Mouse (Mus musculus): Measurements from ENCODE around the gene Fam92a.
"Not testable (repeated sequence)": the region's sequence is repeated elsewhere in the genome, so short reads cannot be mapped to it uniquely, and the experiment has no call there.

Fam92a gene

GRCm38 (mm10) chr4:12171318-12172091 lies at the start of gene Fam92a:
TSS of gene Fam92a (minus strand) at chr4:12172015.
- in situ Hi-C loops (cut with MboI; ENCODE audit: unreplicated experiment in 2 of 2), result no loop called here

DNA sequence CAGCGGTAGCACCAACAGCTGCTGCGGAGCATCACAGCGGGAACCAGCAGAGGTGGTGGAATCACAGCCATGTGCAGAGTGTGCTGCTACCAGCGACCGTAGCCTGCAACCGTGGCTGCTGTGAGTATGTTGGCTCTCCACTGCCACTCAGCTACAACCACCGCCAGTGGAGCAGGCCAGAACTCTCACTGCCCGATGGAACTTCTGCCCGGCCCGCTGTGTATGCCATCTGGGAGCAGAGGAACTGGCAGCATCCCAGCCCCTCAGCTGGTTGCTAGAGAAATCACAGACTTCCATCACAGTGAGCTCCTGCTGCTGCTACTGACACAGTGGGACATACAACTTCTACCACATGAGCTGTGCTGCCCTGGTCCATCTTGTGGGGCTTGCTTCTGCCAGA lies 7.2 kb upstream of the Fam92a start:
- in situ Hi-C loops (cut with MboI; ENCODE audit: unreplicated experiment in 2 of 2), result no loop called here

DNA sequence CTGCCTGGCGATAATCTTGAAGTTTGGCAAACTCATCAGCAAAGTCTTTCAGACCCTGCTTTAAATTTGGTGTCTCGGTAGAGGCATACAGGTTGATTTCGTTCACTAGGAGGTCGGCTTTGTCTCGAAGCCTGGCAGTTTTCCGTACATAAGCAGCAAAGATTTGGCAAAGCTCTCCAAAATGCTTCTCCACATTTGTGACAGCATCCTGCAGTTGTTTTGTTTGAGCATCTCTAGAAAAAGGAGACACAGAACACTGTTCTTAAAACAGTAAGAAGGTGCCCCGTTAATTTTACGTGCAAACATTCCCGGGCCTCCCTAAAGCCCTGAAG lies 863 bp downstream of the Fam92a start:
- in situ Hi-C loops (cut with MboI; ENCODE audit: unreplicated experiment in 2 of 2), result no loop called here

DNA sequence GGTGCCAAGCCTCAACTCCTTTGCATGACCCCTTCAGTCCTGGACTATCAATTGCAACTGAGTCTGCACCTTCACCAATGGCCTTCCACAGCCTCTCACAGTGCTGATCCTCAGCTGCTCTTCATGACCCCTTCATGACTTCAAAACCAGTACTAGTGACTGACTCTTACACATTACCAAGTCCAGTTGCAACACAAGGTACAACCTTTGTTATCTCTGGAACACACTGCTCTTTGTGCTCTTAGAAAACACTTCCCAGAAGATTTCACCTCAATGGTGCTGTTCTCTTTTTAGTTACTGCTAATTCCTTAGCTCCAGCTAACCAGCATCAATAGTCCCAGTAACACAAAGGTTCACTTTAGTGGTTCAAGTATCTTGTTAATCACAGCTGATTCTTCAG lies 24.2 kb downstream of the Fam92a start:
- in situ Hi-C loops (cut with MboI; ENCODE audit: unreplicated experiment in 2 of 2), result no loop called here

DNA sequence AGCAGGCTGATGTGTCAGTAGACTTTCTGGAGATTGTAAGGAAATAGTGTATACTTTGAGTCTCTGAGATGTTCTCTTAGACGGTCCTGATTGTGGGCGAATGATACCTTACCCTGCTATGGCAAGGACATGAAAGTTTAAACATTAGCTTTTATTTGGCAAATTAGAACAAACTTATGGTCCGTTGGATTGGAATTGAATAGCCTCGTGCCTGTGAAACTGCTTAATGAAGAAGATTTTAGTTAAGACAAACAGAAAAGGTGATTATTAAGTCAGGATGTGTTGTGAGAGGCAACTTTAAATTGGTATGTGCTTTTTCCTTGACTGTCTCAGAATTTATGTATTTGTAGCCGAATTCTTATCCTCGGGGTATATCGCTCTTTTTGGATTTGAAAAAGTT lies 30.3 kb downstream of the Fam92a start:
- in situ Hi-C loops (cut with MboI; ENCODE audit: unreplicated experiment in 2 of 2), result not testable (repeated sequence)

DNA sequence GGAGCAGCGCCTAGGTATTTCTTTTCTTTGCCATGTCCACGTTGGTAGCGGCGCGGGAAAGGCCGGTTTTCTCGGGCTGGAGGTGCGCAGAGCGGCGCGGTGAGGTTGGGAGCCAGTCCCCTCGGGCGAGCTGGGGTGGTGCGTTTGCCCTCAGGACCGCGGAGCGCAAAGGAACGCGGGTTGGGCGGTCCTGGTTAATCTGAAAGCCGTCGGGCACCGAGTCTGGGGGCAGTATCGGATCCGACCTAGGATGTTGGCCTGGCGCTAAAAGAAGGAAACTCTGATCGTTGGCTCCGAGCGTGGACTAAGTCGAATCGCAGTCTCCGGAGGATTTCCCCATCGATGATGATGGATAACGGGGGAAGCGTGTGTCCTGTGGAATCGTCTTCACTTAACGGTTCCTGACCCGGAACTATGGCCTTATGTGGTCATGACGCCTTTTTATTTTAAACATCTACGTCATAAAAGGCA lies 31.2 kb downstream of the Fam92a start:
- in situ Hi-C loops (cut with MboI; ENCODE audit: unreplicated experiment in 2 of 2), result not testable (repeated sequence)

DNA sequence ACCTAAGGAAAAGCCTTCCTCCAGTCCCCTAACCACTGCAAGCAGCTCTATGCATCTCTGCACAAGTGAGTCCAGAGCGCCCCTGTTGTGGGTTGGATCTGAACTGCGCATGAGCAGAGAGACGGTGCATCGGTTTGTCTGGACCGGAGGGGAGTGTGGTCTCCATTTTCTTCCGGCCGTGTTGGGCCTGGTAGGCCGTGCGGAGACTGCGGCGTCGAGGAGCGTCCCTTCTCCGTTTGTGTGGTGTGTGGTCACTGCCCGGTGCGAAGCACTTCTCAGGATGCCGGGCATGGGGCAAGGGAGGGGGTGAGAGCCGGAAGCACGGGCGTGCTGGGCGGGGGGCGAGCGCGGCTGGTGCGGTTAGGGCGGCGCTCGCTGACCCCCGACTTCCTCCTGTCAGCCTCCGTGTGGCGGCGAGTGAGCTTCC lies 31.7 kb downstream of the Fam92a start, which contains the start of gene Rbm12b1:
Rbm12b1 (plus strand) TSS at position 124 of the 427 bp plus-strand sequence.
- in situ Hi-C loops (cut with MboI; ENCODE audit: unreplicated experiment in 2 of 2), result not testable (repeated sequence)

Measured in v-Abl transformed pro-B cells (cell line).